Mouse (Mus musculus) spleen, postnatal 10 days (tissue): ENCODE results near the gene Aim2.
"Not testable (repeated sequence)": the region's sequence is repeated elsewhere in the genome, so short reads cannot be mapped to it uniquely, and the experiment has no call there.

ENCODE experiments used
- DNase-seq, 2 experiments: peaks; one replicate each; pipeline ENCODE4 v3.0.0; 2021 to 2022; ENCODE audit warnings: low spot score in 2 of 2

Gene Aim2

GRCm38 (mm10) chr1:173456139-173456754 is 105.6 kb downstream of the Aim2 start:
- DNase-seq: no peak

GRCm38 (mm10) chr1:173456761-173457160 is 106.1 kb downstream of the Aim2 start:
- no peak for DNase-seq

GRCm38 (mm10) chr1:173480399-173481181 is 129.9 kb downstream of the Aim2 start:
- not testable (repeated sequence) for DNase-seq

GRCm38 (mm10) chr1:173481182-173481574 is 130.5 kb downstream of the Aim2 start:
- not testable (repeated sequence) for DNase-seq

GRCm38 (mm10) chr1:173490812-173491480 is 140.3 kb downstream of the Aim2 start, which contains the start of gene Ifi206:
Gene Ifi206, minus strand, starts transcription at chr1:173491041.
- peak in 1 of 2 experiments; percentile 24 for DNase-seq

- DNase-seq: not testable (repeated sequence)
Observed at GRCm38 (mm10) chr1:173491483-173491882, 140.8 kb downstream of the Aim2 start.

GRCm38 (mm10) chr1:173510595-173510994 is 159.9 kb downstream of the Aim2 start:
- not testable (repeated sequence) for DNase-seq
